Mouse (Mus musculus): ENCODE measurements at regions not wholly inside any gene's neighbourhood (a gene's known extent, or its start where the extent isn't known, plus 50 kb on each side); places are given as distances from the start of the nearest gene placed in this dataset.

GRCm38 (mm10) chr17:43174860-43175259, 95.3 kb upstream of the Adgrf1 start:
- no peak overlapping the region for H3K27ac ChIP-seq (ENCODE audit: insufficient read depth, low read length)
- TF ChIP-seq CTCF (IDR thresholded peaks at IDR 0.05; ENCODE audit: extremely low read depth, insufficient read depth, insufficient read length, insufficient replicate concordance), result no peak
- TF ChIP-seq POLR2A (IDR thresholded peaks at IDR 0.05; ENCODE audit: low read depth, low read length), result no peak
- no peak overlapping the region for H3K4me3 ChIP-seq (ENCODE audit: extremely low read depth, insufficient read depth, insufficient read length)
- no peaks in the 10 kb centered on the region for H3K4me1 ChIP-seq (ENCODE audit: control insufficient read depth, insufficient read depth, insufficient read length)
- no peak for DNase-seq (ENCODE audit: low read depth in 1 of 2, low spot score in 2 of 2)
- H3K27me3 ChIP-seq (ENCODE audit: control insufficient read depth, insufficient read depth, low read length), result no peaks in the 10 kb centered on the region
- 76% methylated on average over 1 of the region's 1 CpGs for WGBS
- H3K36me3 ChIP-seq (ENCODE audit: control insufficient read depth, insufficient read depth, low read length), result no peaks in the 10 kb centered on the region

GRCm38 (mm10) chr17:43177244-43177643, 92.9 kb upstream of the Adgrf1 start:
- 77% methylated on average over 1 of the region's 1 CpGs for WGBS
- no peak for DNase-seq (ENCODE audit: low read depth in 1 of 2, low spot score in 2 of 2)

GRCm38 (mm10) chr17:43190016-43190415, 80.1 kb upstream of the Adgrf1 start:
- no peaks in the 10 kb centered on the region for H3K4me1 ChIP-seq (ENCODE audit: control insufficient read depth, insufficient read depth, insufficient read length)
- H3K4me3 ChIP-seq (ENCODE audit: extremely low read depth, insufficient read depth, insufficient read length), result no peak overlapping the region
- no peak for TF ChIP-seq POLR2A (IDR thresholded peaks at IDR 0.05; ENCODE audit: low read depth, low read length)
- no peak for TF ChIP-seq CTCF (IDR thresholded peaks at IDR 0.05; ENCODE audit: extremely low read depth, insufficient read depth, insufficient read length, insufficient replicate concordance)
- H3K27me3 ChIP-seq (ENCODE audit: control insufficient read depth, insufficient read depth, low read length), result no peaks in the 10 kb centered on the region
- 71% methylated on average over 2 of the region's 2 CpGs for WGBS
- DNase-seq (ENCODE audit: low read depth in 1 of 2, low spot score in 2 of 2), result no peak
- no peaks in the 10 kb centered on the region for H3K36me3 ChIP-seq (ENCODE audit: control insufficient read depth, insufficient read depth, low read length)
- no peak overlapping the region for H3K27ac ChIP-seq (ENCODE audit: insufficient read depth, low read length)

More at GRCm38 (mm10) chr17:43177244-43177643, 92.9 kb upstream of the Adgrf1 start:
- Histone ChIP-seq H3K4me3 (ENCODE audit: extremely low read depth, insufficient read depth, insufficient read length) (no peak overlapping the region), H3K27me3 (ENCODE audit: control insufficient read depth, insufficient read depth, low read length) (no peaks in the 10 kb centered on the region), H3K36me3 (ENCODE audit: control insufficient read depth, insufficient read depth, low read length) (no peaks in the 10 kb centered on the region), H3K27ac (ENCODE audit: insufficient read depth, low read length) (no peak overlapping the region), H3K4me1 (ENCODE audit: control insufficient read depth, insufficient read depth, insufficient read length) (no peaks in the 10 kb centered on the region)
- no peak for TF ChIP-seq POLR2A (IDR thresholded peaks at IDR 0.05; ENCODE audit: low read depth, low read length)
- no peak for TF ChIP-seq CTCF (IDR thresholded peaks at IDR 0.05; ENCODE audit: extremely low read depth, insufficient read depth, insufficient read length, insufficient replicate concordance)

DNA sequence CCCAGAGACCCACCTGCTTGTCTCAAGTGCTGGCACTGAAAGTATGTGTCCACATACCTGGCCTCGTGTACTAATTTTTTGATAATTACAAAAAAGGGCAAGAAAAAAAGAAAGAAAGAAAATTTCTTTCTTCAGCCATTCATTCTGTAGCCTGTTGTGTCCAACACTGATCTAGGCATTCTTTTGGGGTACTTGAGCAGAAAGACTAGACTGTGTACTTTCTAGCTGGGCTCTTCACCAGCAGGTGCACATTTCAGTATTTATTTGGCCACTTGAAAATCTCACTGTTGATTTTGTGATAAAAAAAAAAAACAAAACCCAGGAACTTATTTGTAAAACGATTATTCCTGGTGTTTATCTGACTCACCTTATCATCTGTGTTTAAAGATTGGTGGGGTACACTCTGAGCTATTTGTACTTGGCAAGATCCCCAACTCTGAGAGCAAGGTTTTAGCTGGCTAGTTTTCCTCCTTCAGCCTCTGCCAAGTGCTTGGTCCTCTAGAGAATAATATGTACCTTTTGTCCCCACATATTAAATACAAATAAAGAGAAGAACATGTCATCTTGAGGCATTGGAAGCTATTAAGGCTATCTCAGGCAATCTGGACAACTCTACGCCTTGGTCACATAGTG, 79.2 kb upstream of the Adgrf1 start:
- TF ChIP-seq CTCF (IDR thresholded peaks at IDR 0.05; ENCODE audit: extremely low read depth, insufficient read depth, insufficient read length, insufficient replicate concordance) (no peak), POLR2A (IDR thresholded peaks at IDR 0.05; ENCODE audit: low read depth, low read length) (no peak)
- 76% methylated on average over 3 of the region's 3 CpGs for WGBS
- Histone ChIP-seq H3K4me3 (ENCODE audit: extremely low read depth, insufficient read depth, insufficient read length) (no peak overlapping the region), H3K36me3 (ENCODE audit: control insufficient read depth, insufficient read depth, low read length) (no peaks in the 10 kb centered on the region), H3K27ac (ENCODE audit: insufficient read depth, low read length) (no peak overlapping the region), H3K4me1 (ENCODE audit: control insufficient read depth, insufficient read depth, insufficient read length) (no peaks in the 10 kb centered on the region), H3K27me3 (ENCODE audit: control insufficient read depth, insufficient read depth, low read length) (no peaks in the 10 kb centered on the region)
- DNase-seq (ENCODE audit: low read depth in 1 of 2, low spot score in 2 of 2), result no peak

DNA sequence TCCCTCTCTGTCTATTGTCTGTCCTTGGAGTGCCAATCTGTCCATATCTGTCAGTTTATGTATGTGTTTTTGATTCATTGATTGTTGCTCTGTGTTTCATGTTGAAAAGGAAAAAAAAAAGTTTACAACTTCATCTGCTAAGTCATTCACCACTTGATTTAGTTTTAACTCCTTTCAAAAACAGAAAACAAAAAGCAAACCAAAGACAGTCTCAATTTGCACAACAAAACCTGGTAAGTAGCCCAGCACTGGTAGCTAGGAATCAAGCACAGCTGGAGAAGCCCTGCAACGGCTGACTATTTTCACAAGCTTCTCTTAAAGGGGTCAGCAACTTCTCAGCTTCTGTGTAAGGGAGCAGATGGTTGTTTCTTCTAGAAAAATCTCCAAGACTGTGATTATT, 72.9 kb upstream of the Adgrf1 start:
- Histone ChIP-seq H3K4me3 (ENCODE audit: extremely low read depth, insufficient read depth, insufficient read length) (no peak overlapping the region), H3K36me3 (ENCODE audit: control insufficient read depth, insufficient read depth, low read length) (no peaks in the 10 kb centered on the region), H3K4me1 (ENCODE audit: control insufficient read depth, insufficient read depth, insufficient read length) (no peaks in the 10 kb centered on the region), H3K27ac (ENCODE audit: insufficient read depth, low read length) (no peak overlapping the region), H3K27me3 (ENCODE audit: control insufficient read depth, insufficient read depth, low read length) (no peaks in the 10 kb centered on the region)
- TF ChIP-seq POLR2A (IDR thresholded peaks at IDR 0.05; ENCODE audit: low read depth, low read length), result no peak
- TF ChIP-seq CTCF (IDR thresholded peaks at IDR 0.05; ENCODE audit: extremely low read depth, insufficient read depth, insufficient read length, insufficient replicate concordance), result no peak
- 85% methylated on average over 1 of the region's 1 CpGs for WGBS
- no peak for DNase-seq (ENCODE audit: low read depth in 1 of 2, low spot score in 2 of 2)

DNA sequence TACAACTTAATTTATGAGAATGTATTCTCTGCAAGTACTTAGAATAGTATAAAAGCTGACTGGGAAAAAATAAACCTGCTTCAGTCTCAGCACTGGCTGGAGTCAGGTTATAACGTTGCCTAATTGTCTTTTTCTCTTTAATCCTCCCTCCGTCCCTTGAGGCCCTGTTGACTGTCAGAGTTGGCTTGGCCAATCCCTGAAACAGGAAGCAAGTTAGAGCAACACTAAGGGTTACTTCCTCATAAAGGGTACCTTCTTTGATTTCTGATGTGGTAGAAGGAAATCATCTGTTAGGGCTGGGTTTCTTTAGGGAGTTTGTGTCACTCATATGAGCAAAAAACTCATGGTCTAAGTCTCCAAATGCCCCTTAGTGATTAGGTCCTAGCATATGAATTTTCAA, 69.3 kb upstream of the Adgrf1 start:
- Histone ChIP-seq H3K4me1 (ENCODE audit: control insufficient read depth, insufficient read depth, insufficient read length) (no peaks in the 10 kb centered on the region), H3K27ac (ENCODE audit: insufficient read depth, low read length) (no peak overlapping the region), H3K36me3 (ENCODE audit: control insufficient read depth, insufficient read depth, low read length) (no peaks in the 10 kb centered on the region), H3K27me3 (ENCODE audit: control insufficient read depth, insufficient read depth, low read length) (no peaks in the 10 kb centered on the region), H3K4me3 (ENCODE audit: extremely low read depth, insufficient read depth, insufficient read length) (no peak overlapping the region)
- WGBS, result 20% methylated on average over 2 of the region's 2 CpGs
- peak in 1 of 2 experiments; percentile 14 for DNase-seq (ENCODE audit: low read depth in 1 of 2, low spot score in 2 of 2)
- no peak for TF ChIP-seq CTCF (IDR thresholded peaks at IDR 0.05; ENCODE audit: extremely low read depth, insufficient read depth, insufficient read length, insufficient replicate concordance)
- no peak for TF ChIP-seq POLR2A (IDR thresholded peaks at IDR 0.05; ENCODE audit: low read depth, low read length)

DNA sequence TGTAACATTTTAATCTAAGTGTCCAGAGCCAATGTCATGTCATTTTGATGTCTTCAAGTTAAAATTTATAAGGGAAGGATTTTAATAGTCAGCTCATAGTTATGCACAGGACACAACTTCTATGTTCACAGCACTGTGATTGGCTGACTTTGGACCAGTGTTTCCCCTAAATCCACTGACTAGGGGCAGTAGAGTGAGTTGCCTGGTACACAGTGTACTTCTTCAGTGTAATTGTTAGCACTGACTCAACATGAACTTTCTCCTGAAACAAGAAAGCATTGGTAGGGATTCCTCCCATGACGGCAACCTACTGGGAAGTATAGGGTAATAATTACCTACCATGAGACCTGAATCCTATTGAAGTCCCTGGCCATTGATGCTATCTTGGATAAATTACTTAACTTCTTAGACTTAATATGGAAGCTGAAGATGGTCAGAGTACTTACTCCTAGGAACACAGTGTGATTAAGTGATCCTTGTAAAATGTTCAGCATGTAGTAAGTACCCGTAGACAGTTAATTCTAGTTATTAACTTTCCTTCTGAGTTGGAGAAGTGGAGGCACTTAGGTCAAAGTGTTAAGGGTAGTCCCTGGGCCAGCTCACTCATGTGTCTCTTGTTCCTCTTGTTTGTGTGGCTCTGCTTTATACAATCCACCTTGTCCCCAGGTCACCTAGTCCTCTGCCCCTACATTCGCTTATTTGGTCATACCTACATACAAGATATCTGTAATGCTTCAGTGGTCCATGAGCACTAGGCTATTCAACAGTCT, 63.2 kb upstream of the Adgrf1 start:
- WGBS, result 95% methylated on average over 3 of the region's 3 CpGs
- Histone ChIP-seq H3K27me3 (ENCODE audit: control insufficient read depth, insufficient read depth, low read length) (no peaks in the 10 kb centered on the region), H3K4me3 (ENCODE audit: extremely low read depth, insufficient read depth, insufficient read length) (no peak overlapping the region), H3K27ac (ENCODE audit: insufficient read depth, low read length) (no peak overlapping the region), H3K4me1 (ENCODE audit: control insufficient read depth, insufficient read depth, insufficient read length) (no peaks in the 10 kb centered on the region), H3K36me3 (ENCODE audit: control insufficient read depth, insufficient read depth, low read length) (no peaks in the 10 kb centered on the region)
- no peak for TF ChIP-seq POLR2A (IDR thresholded peaks at IDR 0.05; ENCODE audit: low read depth, low read length)
- TF ChIP-seq CTCF (IDR thresholded peaks at IDR 0.05; ENCODE audit: extremely low read depth, insufficient read depth, insufficient read length, insufficient replicate concordance), result no peak
- no peak for DNase-seq (ENCODE audit: low read depth in 1 of 2, low spot score in 2 of 2)
